Mouse (Mus musculus) CD4-positive naive resting alpha-beta T cell, adult 76 days (primary cell): ENCODE data around the gene Miox. TPM values are rescaled to one million over a fixed set of nuclear protein-coding genes. Genes with fewer than 3 reads are reported as not detected.

Source experiments
- total RNA-seq: library from RNA; stranded (reverse); gene quantifications from one replicate; pipeline ENCODE4 v1.2.4, GENCODE M21; 2023

The Miox gene
- not detected for total RNA-seq

DNA sequence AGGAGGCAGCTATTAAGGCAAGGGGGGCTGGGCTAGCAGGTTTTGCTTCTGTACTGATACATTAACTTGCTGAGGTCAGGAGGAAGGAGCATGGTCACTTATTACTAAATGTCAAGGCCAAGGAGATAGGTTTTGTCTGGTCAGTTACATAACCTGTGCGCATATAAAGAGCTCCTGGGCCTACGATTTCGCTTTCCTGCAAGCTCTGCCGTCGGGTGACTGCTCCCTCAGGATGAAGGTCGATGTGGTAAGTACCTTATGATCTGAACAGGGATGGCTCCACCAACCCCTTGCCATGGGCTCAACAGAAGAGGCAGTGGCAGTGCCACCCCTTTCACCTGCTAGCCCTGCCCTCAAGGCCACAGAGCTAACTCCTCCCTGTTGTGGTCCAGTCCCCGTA lies at the start of gene Miox:
TSS of gene Miox (plus strand) at position 128 of the 400 bp plus-strand sequence.

DNA sequence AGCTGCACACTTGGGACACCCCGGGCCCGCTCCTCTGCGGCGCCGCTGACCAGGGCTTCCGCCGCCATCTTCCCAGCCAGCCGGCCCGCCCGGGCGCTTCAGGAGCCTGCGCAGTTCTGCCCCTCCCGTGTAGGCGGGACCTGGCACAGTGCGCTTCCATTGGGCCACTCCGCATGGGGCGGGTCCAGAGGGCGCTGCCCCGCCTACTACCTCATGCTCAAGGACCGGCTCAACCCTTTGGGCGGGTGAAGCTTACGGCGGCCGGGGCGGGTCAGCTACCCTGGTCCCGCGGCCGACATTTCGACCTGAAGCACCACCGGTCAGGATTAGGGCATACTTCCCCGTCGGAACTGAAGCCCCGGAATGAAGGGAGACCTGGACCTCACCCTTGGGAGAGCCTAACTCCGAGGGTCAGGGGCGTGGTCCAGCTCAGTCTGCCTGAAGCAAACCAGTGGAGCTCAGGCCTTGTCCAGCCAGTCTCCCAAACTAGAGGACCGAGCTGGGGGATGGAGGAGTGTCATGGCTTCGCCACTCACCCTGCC lies 18.9 kb upstream of the Miox start, which contains the start of gene Sbf1:
TSS of gene Sbf1 (minus strand) at position 122 of the 542 bp plus-strand sequence.

DNA sequence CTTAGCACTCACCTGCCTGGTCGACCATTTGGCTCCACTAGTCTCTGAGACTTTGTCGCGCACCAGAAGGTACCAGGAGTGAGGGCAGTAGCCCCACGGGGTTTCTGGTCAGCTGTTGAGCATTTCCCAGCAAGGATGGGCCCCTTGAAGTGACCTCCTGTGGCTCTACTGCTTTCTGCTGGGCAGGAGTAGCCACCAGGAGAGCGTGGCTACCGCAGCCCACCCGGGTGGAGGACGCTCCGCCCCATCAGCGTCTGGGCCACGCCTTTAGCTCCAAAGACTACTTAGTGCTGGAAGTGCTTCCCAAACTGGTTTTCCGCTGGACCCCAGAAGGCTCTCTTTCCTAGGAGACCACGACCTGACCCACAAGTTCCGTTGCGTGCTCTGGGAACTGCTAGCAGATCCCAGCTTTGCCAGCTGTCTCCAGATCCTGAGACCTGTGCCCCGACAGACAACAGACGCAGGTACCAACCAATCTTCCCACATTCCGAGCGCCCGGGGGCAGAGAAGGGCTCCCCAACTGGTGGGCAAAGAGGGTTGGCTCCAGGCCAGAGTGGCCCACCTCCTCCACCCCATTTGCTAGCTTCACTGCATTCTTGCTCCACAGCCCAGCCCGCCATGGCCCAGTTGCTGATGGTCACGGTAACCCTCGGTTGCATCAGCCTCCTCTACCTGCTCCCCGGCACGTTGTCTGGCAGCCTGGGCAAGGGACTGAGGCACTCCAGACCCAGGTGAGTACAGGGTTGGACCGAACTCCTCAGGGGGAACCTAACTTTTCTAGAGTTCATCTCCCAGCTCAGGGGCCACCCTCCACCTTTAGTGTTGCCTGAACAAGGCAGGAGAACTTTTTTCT lies 11.3 kb upstream of the Miox start, which contains the start of gene Adm2:
TSS of gene Adm2 (plus strand) at position 51 of the 853 bp plus-strand sequence.

DNA sequence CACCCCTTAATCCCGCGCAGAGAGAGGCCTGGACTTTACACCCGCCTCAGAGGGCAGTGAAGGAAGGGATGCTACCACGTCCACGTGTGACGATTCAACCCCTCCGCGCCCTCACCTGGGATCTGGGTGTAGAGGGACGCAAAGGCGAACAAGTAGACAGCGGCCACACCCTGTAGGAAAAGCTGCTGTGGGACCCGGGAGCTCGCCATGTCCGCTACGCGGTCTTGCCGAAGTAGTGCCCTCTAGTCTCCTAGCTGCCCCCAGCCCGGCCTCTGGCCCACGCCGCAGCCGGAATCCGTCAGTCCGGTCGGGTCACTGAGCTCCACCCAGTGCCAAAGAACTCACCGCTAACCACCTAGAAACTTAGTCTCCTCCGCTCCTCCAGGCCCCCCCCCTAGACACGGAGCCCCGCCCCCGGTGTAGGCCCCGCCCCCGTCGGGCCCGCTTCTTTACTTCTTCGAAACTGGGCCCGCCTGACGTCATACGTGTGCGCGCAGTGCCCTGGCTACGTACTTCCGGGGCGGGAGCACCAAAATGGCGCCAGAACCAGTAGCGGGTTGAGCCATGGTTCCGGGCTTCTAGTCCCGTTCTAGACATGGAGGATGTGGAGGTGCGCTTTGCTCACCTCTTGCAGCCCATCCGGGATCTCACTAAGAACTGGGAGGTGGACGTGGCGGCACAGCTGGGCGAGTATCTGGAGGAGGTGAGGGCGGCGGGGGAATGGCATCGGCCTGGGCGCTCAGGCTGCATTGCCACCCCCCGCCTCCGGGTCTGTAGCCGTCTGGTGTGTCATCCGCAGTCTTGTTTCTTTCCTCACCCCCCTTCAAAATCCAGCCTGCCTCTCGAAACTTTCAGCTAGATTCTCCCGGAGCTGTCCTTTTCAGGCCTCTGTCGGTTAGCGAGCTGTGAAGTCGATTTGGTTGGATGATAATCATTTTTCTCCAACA lies 21.3 kb downstream of the Miox start, which contains the start of the genes Lmf2 and Ncaph2:
TSS of gene Lmf2 (minus strand) at position 419 of the 947 bp plus-strand sequence.
TSS of gene Ncaph2 (plus strand) at position 479 of the 947 bp plus-strand sequence.

DNA sequence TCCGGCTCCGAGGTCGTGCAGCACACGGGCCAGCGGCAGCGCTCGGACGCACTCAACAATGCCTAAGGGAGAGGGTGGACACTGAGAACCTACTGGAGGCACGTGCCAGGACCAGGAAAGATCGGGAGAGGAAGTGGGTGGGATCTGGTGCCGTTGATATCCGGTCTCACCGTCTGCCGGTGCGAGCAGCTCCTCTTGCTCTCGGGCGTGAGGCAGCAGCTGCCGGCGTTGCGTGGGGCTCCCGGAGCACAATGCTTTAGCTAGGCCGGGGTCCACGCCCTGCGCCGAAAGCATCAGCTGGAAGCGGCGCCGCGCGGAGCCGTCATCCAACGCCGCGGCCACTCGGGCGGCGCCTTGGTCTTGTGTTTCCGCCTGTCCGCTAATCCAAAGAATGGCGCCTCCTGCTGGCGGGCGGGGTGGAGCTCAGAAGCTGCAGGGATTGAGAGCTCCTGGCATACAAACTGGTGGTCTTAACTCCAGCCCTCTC lies 39.6 kb downstream of the Miox start, which contains the start of gene Sco2:
TSS of gene Sco2 (minus strand) at position 85 of the 487 bp plus-strand sequence.

DNA sequence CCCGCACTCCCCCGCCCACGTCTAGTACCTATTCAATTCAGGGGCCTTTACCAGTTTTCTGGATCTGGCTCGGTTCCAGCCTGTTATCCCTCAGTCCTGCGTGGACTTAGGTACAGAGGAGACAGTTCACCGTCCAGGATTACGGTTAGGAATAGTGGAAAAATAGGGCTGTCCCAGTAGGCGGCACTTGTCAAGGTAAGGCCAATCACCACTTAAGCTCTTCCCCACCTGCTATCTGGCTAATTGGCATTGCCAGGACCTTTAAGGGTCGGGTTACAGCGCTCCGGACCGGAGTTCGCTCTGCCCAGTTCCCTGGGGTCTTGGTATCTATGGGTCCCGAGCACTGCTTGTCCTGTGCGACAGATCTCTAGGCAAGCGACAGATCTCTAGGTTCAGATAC lies 42.8 kb downstream of the Miox start, which contains the start of gene Tymp:
TSS of gene Tymp (minus strand) at position 83 of the 400 bp plus-strand sequence.

DNA sequence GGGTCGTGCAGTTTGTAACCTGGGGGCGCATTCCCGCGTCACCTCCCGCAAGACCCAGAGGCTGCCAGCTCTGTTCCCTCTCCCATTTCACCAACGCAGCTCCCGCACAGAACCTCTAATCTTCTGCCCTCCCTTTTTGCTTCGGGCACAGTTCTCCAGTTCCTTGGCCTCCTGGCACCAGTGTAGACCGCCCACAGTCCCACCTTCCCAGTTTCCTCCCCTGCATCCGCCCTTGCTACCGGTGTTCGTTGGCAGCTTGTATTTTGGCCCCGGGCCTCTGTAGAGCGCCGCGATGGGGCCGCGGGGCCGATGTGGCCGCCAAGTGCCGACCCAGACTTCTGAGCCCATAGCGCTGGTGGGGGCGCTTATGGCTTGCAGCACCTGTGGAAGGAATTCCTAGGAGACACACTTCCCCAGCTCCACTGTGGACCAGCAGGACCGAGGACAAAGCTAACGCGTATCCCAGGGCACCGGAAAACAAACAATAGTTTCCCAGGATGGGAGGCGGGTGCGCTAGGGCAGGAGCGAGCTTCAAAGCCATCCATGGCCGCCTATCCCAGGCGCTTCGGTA lies 44.7 kb downstream of the Miox start, which contains the start of gene Odf3b:
TSS of gene Odf3b (minus strand) at position 452 of the 571 bp plus-strand sequence.

DNA sequence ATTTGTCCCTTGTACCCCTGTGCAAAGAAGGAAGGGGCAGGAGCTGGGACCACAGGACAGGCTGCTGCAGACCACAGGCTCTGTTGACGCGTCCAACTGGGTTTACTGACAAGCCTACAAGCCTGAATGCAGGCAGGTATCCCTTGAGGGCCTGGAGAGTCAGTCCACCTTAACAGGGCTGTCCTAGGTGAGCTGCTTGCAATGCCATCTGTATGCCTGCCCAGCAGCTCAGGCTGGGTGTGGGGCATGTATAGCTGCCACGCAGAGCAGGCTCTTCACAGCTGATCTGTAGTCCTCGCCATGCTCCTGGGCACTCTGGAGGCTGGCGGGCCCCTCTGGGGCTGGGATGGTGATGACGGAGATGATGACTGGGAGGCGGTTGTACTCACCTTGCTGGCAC lies 50.4 kb downstream of the Miox start, which contains the start of gene Klhdc7b:
TSS of gene Klhdc7b (plus strand) at position 301 of the 400 bp plus-strand sequence.

Other genes starting within 250 kb of the Miox start
- gene Selenoo, start 245.3 kb upstream of the Miox start, total RNA-seq: 23.0 TPM
- 36.6 TPM for gene Tubgcp6, start 211.3 kb upstream of the Miox start, total RNA-seq
- 25.4 TPM for gene Hdac10, start 205.7 kb upstream of the Miox start, total RNA-seq
- 3.9 TPM for gene Mapk12, start 193.7 kb upstream of the Miox start, total RNA-seq
- gene Mapk11, start 184.8 kb upstream of the Miox start, total RNA-seq: 26.2 TPM
- 2.8 TPM for gene Plxnb2, start 153.6 kb upstream of the Miox start, total RNA-seq
- 21.9 TPM for gene Dennd6b, start 137.9 kb upstream of the Miox start, total RNA-seq
- 52.2 TPM for gene Ppp6r2, start 122.8 kb upstream of the Miox start, total RNA-seq
- gene Sbf1, start 19.1 kb upstream of the Miox start, total RNA-seq: 395 TPM
- gene Adm2, start 11.7 kb upstream of the Miox start, total RNA-seq: not detected
- gene Lmf2, start 21.3 kb downstream of the Miox start, total RNA-seq: 29.6 TPM
- 113 TPM for gene Ncaph2, start 21.3 kb downstream of the Miox start, total RNA-seq
- gene Sco2, start 39.4 kb downstream of the Miox start, total RNA-seq: 18.0 TPM
- gene Tymp, start 42.6 kb downstream of the Miox start, total RNA-seq: 0.56 TPM
- gene Odf3b, start 44.9 kb downstream of the Miox start, total RNA-seq: not detected
- gene Klhdc7b, start 50.5 kb downstream of the Miox start, total RNA-seq: not detected
- not detected for gene Syce3, start 76.1 kb downstream of the Miox start, total RNA-seq
- 8.1 TPM for gene Cpt1b, start 91.5 kb downstream of the Miox start, total RNA-seq
- gene C730034F03Rik, start 95.2 kb downstream of the Miox start, total RNA-seq: 7.5 TPM
- 0.62 TPM for gene Gm44502, start 95.3 kb downstream of the Miox start, total RNA-seq
- 220 TPM for gene Chkb, start 95.5 kb downstream of the Miox start, total RNA-seq
- gene Mapk8ip2, start 119.5 kb downstream of the Miox start, total RNA-seq: not detected
- gene Arsa, start 143.0 kb downstream of the Miox start, total RNA-seq: 15.0 TPM
- gene Shank3, start 165.2 kb downstream of the Miox start, total RNA-seq: 0.32 TPM
- gene Acr, start 233.9 kb downstream of the Miox start, total RNA-seq: not detected